Mouse (Mus musculus) splenic B cell, adult 2 months (primary cell): ENCODE results near the gene Tcte1.

ENCODE experiments used
- DNase-seq: peaks from one replicate; pipeline ENCODE4 v3.0.0-alpha.2; 2011; ENCODE audit warnings: low read depth, low spot score
- H3K27me3 ChIP-seq: 2 replicates; pipeline ENCODE4 v1.6.1; 2012; ENCODE audit warnings: mild to moderate bottlenecking, low read length, moderate library complexity, mixed read lengths; ENCODE audit not compliant: control insufficient read depth, poor library complexity, insufficient read depth, severe bottlenecking
- H3K36me3 ChIP-seq: 2 replicates; pipeline ENCODE4 v1.6.1; 2012; ENCODE audit warnings: mild to moderate bottlenecking, low read length, moderate library complexity, mixed read lengths; ENCODE audit not compliant: control insufficient read depth, poor library complexity, insufficient read depth, severe bottlenecking

The Tcte1 gene

GRCm38 (mm10) chr17:45588370-45588769 lies 65.1 kb downstream of the Tcte1 start:
- Histone ChIP-seq H3K36me3 (no peaks in the 10 kb centered on the region), H3K27me3 (no peaks in the 10 kb centered on the region)
- no peak for DNase-seq

GRCm38 (mm10) chr17:45589236-45589635 lies 66.0 kb downstream of the Tcte1 start:
- no peak for DNase-seq
- no peaks in the 10 kb centered on the region for H3K36me3 ChIP-seq
- H3K27me3 ChIP-seq: no peaks in the 10 kb centered on the region

GRCm38 (mm10) chr17:45589844-45590243 lies 66.6 kb downstream of the Tcte1 start:
- no peak for DNase-seq
- Histone ChIP-seq H3K36me3 (no peaks in the 10 kb centered on the region), H3K27me3 (no peaks in the 10 kb centered on the region)

GRCm38 (mm10) chr17:45590410-45590809 lies 67.2 kb downstream of the Tcte1 start:
- Histone ChIP-seq H3K27me3 (no peaks in the 10 kb centered on the region), H3K36me3 (no peaks in the 10 kb centered on the region)
- no peak for DNase-seq

- DNase-seq: no peak
- H3K36me3 ChIP-seq: no peaks in the 10 kb centered on the region
Observed at GRCm38 (mm10) chr17:45591701-45592605, 68.7 kb downstream of the Tcte1 start.

More at GRCm38 (mm10) chr17:45591701-45592605, 68.7 kb downstream of the Tcte1 start:
- no peaks in the 10 kb centered on the region for H3K27me3 ChIP-seq
